In genomic region chr1:136220037-136220871, GRCm38 (mm10) we compare ENCODE assay signal across 19 mouse cellular contexts. TPM values are rescaled to one million over a fixed set of nuclear protein-coding genes. Genes with fewer than 3 reads are reported as not detected.
DNase-seq lines count a peak whose midpoint lies in the region; ATAC-seq lines count a peak whose summit lies in the region.
"Had no signal": no experiment of that assay in that cellular context is flagged by ENCODE, and none has a peak within 500 bp of the region (broad histone marks: within the 10 kb centered on the region; RNA-seq: fewer than 3 reads in every experiment).

No protein-coding gene starts in this region.

- WGBS in kidney, embryonic 16.5 days, result 56% methylated on average over 10 of the region's 10 CpGs
- WGBS in embryonic facial prominence, embryonic 10.5 days, result 78% methylated on average over 10 of the region's 10 CpGs
- 82% methylated on average over 10 of the region's 10 CpGs for WGBS in hindbrain, embryonic 14.5 days

- H3K4me3 ChIP-seq in kidney, embryonic 16.5 days (ENCODE audit: low read length), result no peak overlapping the region
- H3K4me3 ChIP-seq in embryonic facial prominence, embryonic 10.5 days, result no peak overlapping the region
- no peak overlapping the region for H3K4me3 ChIP-seq in hindbrain, embryonic 14.5 days (replicated peaks; ENCODE audit: low read length)
- H3K4me3 ChIP-seq: left cerebral cortex, adult 2 months; limb, embryonic 15.5 days; megakaryocyte, embryonic 14.5 days; myocyte had no signal

- peaks cover 24% of the 10 kb centered on the region for H3K36me3 ChIP-seq in kidney, embryonic 16.5 days (ENCODE audit: insufficient read depth, low read length)
- peaks cover 99% of the 10 kb centered on the region for H3K36me3 ChIP-seq in embryonic facial prominence, embryonic 10.5 days (replicated peaks)
- no peaks in the 10 kb centered on the region for H3K36me3 ChIP-seq in hindbrain, embryonic 14.5 days (replicated peaks; ENCODE audit: control insufficient read depth, insufficient read depth)

- H3K4me1 ChIP-seq in kidney, embryonic 16.5 days (ENCODE audit: insufficient read depth, low read length), result no peaks in the 10 kb centered on the region
- H3K4me1 ChIP-seq in embryonic facial prominence, embryonic 10.5 days, result peaks cover 8% of the 10 kb centered on the region; the same call in 1 of the 2 replicates
- H3K4me1 ChIP-seq in hindbrain, embryonic 14.5 days (replicated peaks; ENCODE audit: control insufficient read depth, insufficient read depth, low read length), result no peaks in the 10 kb centered on the region

- peak; percentile 80 for ATAC-seq in kidney, embryonic 16.5 days (ENCODE audit: low FRiP score, low TSS enrichment)
- ATAC-seq in hindbrain, embryonic 14.5 days (ENCODE audit: low FRiP score), result no peak
- no peak for ATAC-seq in cerebellum, adult (ENCODE audit: insufficient number of reproducible peaks, low FRiP score, low TSS enrichment)
- ATAC-seq: inflammation-experienced regulatory T-cells, adult 6 months had no signal

- H3K4me2 ChIP-seq in kidney, embryonic 16.5 days (replicated peaks; ENCODE audit: low read depth, low read length), result no peak overlapping the region
- no peak overlapping the region for H3K4me2 ChIP-seq in hindbrain, embryonic 14.5 days (replicated peaks)
- H3K4me2 ChIP-seq: limb, embryonic 15.5 days had no signal

- no peaks in the 10 kb centered on the region for H3K9me3 ChIP-seq in kidney, embryonic 16.5 days (ENCODE audit: low read length)
- H3K9me3 ChIP-seq in embryonic facial prominence, embryonic 10.5 days, result no peaks in the 10 kb centered on the region
- no peaks in the 10 kb centered on the region for H3K9me3 ChIP-seq in hindbrain, embryonic 14.5 days (ENCODE audit: control insufficient read depth, low read length)
- H3K9me3 ChIP-seq: limb, embryonic 15.5 days; megakaryocyte, embryonic 14.5 days had no signal

- no peak overlapping the region for H3K9ac ChIP-seq in kidney, embryonic 16.5 days (replicated peaks; ENCODE audit: low read length)
- H3K9ac ChIP-seq in hindbrain, embryonic 14.5 days, result no peak overlapping the region
- H3K9ac ChIP-seq: limb, embryonic 15.5 days had no signal

- no peaks in the 10 kb centered on the region for H3K27me3 ChIP-seq in kidney, embryonic 16.5 days (ENCODE audit: insufficient read depth, low read length)
- H3K27me3 ChIP-seq in embryonic facial prominence, embryonic 10.5 days (replicated peaks; ENCODE audit: low read depth, poor library complexity, severe bottlenecking), result no peaks in the 10 kb centered on the region
- H3K27me3 ChIP-seq in hindbrain, embryonic 14.5 days (ENCODE audit: control insufficient read depth, insufficient read depth, low read length), result no peaks in the 10 kb centered on the region
- H3K27me3 ChIP-seq: limb, embryonic 15.5 days had no signal

- peak overlapping the region; percentile 58 for H3K27ac ChIP-seq in kidney, embryonic 16.5 days (ENCODE audit: low read length)
- H3K27ac ChIP-seq in embryonic facial prominence, embryonic 10.5 days (replicated peaks), result no peak overlapping the region; the same call in 1 of the 2 replicates
- H3K27ac ChIP-seq in hindbrain, embryonic 14.5 days, result no peak overlapping the region
- H3K27ac ChIP-seq: left cerebral cortex, adult 2 months; limb, embryonic 15.5 days had no signal

- DNase-seq in kidney, adult 9 months, result no peak
- peak; percentile 26 for DNase-seq in embryonic facial prominence, embryonic 10.5 days (ENCODE audit: low spot score)
- peak; percentile 36 to 56 for DNase-seq in kidney, postnatal 4 days
- peak; percentile 58 for DNase-seq in lung, postnatal 36 days
- DNase-seq in hindbrain, embryonic 14.5 days (ENCODE audit: low spot score), result no peak
- no peak for DNase-seq in adrenal gland, adult 2 months
- DNase-seq: cerebellum, adult 11-12 months; heart, adult 18-20 months; spleen, adult 18-20 months had no signal

RNA-seq across cellular contexts. Expression of gene Mroh3, which starts 7.6 kb away (rescaled TPM):
- 0.17 and 0.40 TPM in 2 replicates for polyA plus RNA-seq in kidney, embryonic 16.5 days (2015; fragmentation: Nextera tagmentation; extraction: Ambion mirVana)
- polyA plus RNA-seq in embryonic facial prominence, embryonic 10.5 days (2016; fragmentation: Nextera tagmentation; extraction: Ambion mirVana), result 0.42 and 0.58 TPM in 2 replicates
- polyA plus RNA-seq in hindbrain, embryonic 14.5 days (2014; fragmentation: Nextera tagmentation; extraction: Ambion mirVana), result not detected in 2 replicates
- not detected for total RNA-seq in adrenal gland, adult 2 months (2021)
- polyA plus RNA-seq in adrenal gland, adult 2 months (2012; rRNA removed), result not detected in 2 replicates
- total RNA-seq: heart, adult 18-20 months; heart, postnatal 25 days; MEL had no signal
- polyA plus RNA-seq: C2C12; inflammation-experienced regulatory T-cells, adult 6 months; limb, embryonic 15.5 days had no signal

RNA-seq across cellular contexts. Expression of gene Inava, which starts 13.8 kb away (rescaled TPM):
- 20.2 and 22.2 TPM in 2 replicates for polyA plus RNA-seq in kidney, embryonic 16.5 days (2015; fragmentation: Nextera tagmentation; extraction: Ambion mirVana)
- polyA plus RNA-seq in embryonic facial prominence, embryonic 10.5 days (2016; fragmentation: Nextera tagmentation; extraction: Ambion mirVana), result 24.1 and 26.4 TPM in 2 replicates
- 2.6 and 2.8 TPM in 2 replicates for polyA plus RNA-seq in hindbrain, embryonic 14.5 days (2014; fragmentation: Nextera tagmentation; extraction: Ambion mirVana)
- total RNA-seq in adrenal gland, adult 2 months (2021), result under 1 TPM in 1 of 2 experiments, not detected in 1; 0.24 TPM
- 0.19 and 0.33 TPM in 2 replicates for polyA plus RNA-seq in adrenal gland, adult 2 months (2012; rRNA removed)
- total RNA-seq: heart, adult 18-20 months; heart, postnatal 25 days had no signal

RNA-seq across cellular contexts. Expression of gene Gpr25, which starts 40.4 kb away (rescaled TPM):
- not detected in 2 replicates for polyA plus RNA-seq in kidney, embryonic 16.5 days (2015; fragmentation: Nextera tagmentation; extraction: Ambion mirVana)
- not detected in 2 replicates for polyA plus RNA-seq in embryonic facial prominence, embryonic 10.5 days (2016; fragmentation: Nextera tagmentation; extraction: Ambion mirVana)
- 1.2 and 2.3 TPM in 2 replicates for polyA plus RNA-seq in hindbrain, embryonic 14.5 days (2014; fragmentation: Nextera tagmentation; extraction: Ambion mirVana)
- total RNA-seq in adrenal gland, adult 2 months (2021), result not detected
- polyA plus RNA-seq in adrenal gland, adult 2 months (2012; rRNA removed), result 0.36 TPM in 1 of 2 replicates, not detected in the other
- total RNA-seq: heart, adult 18-20 months; heart, postnatal 25 days; MEL had no signal
- polyA plus RNA-seq: C2C12; inflammation-experienced regulatory T-cells, adult 6 months; limb, embryonic 15.5 days had no signal

Comparison
In these comparisons a context has a peak if more than half of its experiments do, and no peak if none do; other contexts are left out.
1. DNase-seq: peak in embryonic facial prominence, embryonic 10.5 days (single experiment), kidney, postnatal 4 days (2 of 2) and lung, postnatal 36 days (single experiment); none in kidney, adult 9 months (single experiment), hindbrain, embryonic 14.5 days (single experiment) and adrenal gland, adult 2 months (single experiment).